Mouse (Mus musculus): ENCODE measurements around the gene Baz2b. TPM values are rescaled to one million over a fixed set of nuclear protein-coding genes. Genes with fewer than 3 reads are reported as not detected.

The Baz2b gene
- polyA plus RNA-seq, 1 experiment = 13.7 TPM

DNA sequence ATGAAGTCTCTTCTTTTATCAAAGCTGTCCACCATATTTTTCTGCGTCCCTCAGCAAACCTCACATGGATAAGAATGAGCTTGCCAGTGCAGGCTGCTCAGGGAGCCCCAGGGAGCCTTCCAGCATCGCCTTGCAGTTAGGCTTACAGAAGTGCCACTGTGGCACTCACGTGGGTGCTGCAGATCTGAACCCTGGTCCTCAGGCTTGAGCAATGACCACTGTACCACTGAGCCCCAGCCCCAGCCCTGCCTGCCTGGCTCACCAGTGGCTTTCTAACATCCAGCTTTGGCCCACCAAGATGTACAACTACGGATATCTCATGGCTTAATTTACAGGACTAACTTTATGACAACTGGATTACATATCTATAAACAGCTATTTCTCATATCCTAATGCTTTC is 311.0 kb downstream of the Baz2b start:
- 90% methylated on average over 4 of the region's 4 CpGs for WGBS
- Histone ChIP-seq H3K27me3 (ENCODE audit: control insufficient read depth, insufficient read depth, low read length) (no peaks in the 10 kb centered on the region), H3K4me3 (ENCODE audit: extremely low read depth, insufficient read depth, insufficient read length) (no peak overlapping the region), H3K36me3 (ENCODE audit: control insufficient read depth, insufficient read depth, low read length) (peaks cover 31% of the 10 kb centered on the region), H3K27ac (ENCODE audit: insufficient read depth, low read length) (no peak overlapping the region), H3K4me1 (ENCODE audit: control insufficient read depth, insufficient read depth, insufficient read length) (no peaks in the 10 kb centered on the region)
- no peak for TF ChIP-seq POLR2A (IDR thresholded peaks at IDR 0.05; ENCODE audit: low read depth, low read length)
- no peak for TF ChIP-seq CTCF (IDR thresholded peaks at IDR 0.05; ENCODE audit: extremely low read depth, insufficient read depth, insufficient read length, insufficient replicate concordance)
- DNase-seq (ENCODE audit: low read depth in 1 of 2, low spot score in 2 of 2) = no peak

DNA sequence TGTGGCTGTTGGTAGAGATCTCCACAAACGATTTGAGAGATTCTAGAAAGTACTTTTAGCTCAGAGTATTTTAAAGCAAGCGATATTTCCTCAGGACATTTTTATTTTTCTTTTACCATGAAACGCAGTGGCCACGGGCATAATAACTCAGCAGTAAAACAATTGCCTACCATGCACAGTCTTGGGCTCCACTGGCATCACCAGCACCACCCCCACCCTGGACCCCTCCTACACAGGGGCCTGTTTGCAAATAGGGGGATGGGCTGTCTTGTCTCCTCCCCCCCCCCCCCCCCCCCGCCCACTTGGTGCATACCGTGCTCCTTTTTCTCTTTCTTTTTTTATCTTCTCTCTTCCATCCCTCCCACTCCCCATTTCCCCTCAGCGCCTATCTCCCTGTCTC is 311.5 kb downstream of the Baz2b start:
- H3K27ac ChIP-seq (ENCODE audit: insufficient read depth, low read length) = no peak overlapping the region
- no peak for TF ChIP-seq CTCF (IDR thresholded peaks at IDR 0.05; ENCODE audit: extremely low read depth, insufficient read depth, insufficient read length, insufficient replicate concordance)
- no peak for TF ChIP-seq POLR2A (IDR thresholded peaks at IDR 0.05; ENCODE audit: low read depth, low read length)
- H3K36me3 ChIP-seq (ENCODE audit: control insufficient read depth, insufficient read depth, low read length) = peaks cover 30% of the 10 kb centered on the region
- DNase-seq (ENCODE audit: low read depth in 1 of 2, low spot score in 2 of 2) = no peak
- WGBS = 91% methylated on average over 7 of the region's 7 CpGs
- H3K4me1 ChIP-seq (ENCODE audit: control insufficient read depth, insufficient read depth, insufficient read length) = no peaks in the 10 kb centered on the region
- H3K27me3 ChIP-seq (ENCODE audit: control insufficient read depth, insufficient read depth, low read length) = no peaks in the 10 kb centered on the region
- no peak overlapping the region for H3K4me3 ChIP-seq (ENCODE audit: extremely low read depth, insufficient read depth, insufficient read length)

DNA sequence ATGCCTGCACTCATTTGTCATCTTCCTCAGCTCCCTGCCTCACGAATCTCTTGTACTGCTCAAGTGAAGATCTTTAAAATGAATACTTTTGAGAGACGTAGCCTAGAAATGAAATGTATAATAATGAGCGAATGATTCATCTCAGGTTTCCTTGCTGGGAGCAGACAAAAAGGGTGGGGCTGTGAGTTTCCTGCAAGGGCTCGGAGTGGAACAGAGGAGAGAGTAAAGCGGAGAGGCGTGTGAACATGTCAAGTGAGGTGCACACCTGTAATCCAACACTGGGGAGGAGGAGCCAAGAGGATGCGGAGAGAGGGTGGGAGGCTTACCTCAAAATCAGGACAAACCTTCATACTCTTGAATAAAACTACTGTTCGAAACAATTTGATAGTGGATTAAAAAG is 312.8 kb downstream of the Baz2b start:
- 89% methylated on average over 8 of the region's 8 CpGs for WGBS
- Histone ChIP-seq H3K27me3 (ENCODE audit: control insufficient read depth, insufficient read depth, low read length) (no peaks in the 10 kb centered on the region), H3K27ac (ENCODE audit: insufficient read depth, low read length) (no peak overlapping the region), H3K4me3 (ENCODE audit: extremely low read depth, insufficient read depth, insufficient read length) (no peak overlapping the region), H3K4me1 (ENCODE audit: control insufficient read depth, insufficient read depth, insufficient read length) (no peaks in the 10 kb centered on the region), H3K36me3 (ENCODE audit: control insufficient read depth, insufficient read depth, low read length) (peaks cover 25% of the 10 kb centered on the region)
- no peak for DNase-seq (ENCODE audit: low read depth in 1 of 2, low spot score in 2 of 2)
- TF ChIP-seq POLR2A (IDR thresholded peaks at IDR 0.05; ENCODE audit: low read depth, low read length) = no peak
- no peak for TF ChIP-seq CTCF (IDR thresholded peaks at IDR 0.05; ENCODE audit: extremely low read depth, insufficient read depth, insufficient read length, insufficient replicate concordance)

DNA sequence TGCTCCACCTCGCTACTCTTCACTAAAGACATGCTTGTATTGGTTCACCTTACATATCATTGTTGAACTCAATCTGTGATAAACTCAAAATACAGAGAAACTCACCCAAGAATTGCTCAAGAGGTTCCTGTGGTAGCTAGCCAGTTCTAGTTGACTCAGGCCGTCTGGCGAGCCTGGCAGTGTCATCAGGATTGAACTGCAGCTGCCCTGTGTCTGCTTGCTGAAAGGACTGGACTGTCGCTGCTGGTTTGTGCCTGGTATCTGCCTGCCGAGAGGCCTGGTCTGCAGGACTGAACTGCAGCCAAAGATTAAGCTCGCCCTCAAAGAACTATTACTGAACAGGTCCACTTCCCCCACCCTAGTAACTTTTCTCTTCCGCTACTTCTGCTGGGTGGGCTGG is 313.2 kb downstream of the Baz2b start:
- WGBS = 88% methylated on average over 7 of the region's 7 CpGs
- H3K27me3 ChIP-seq (ENCODE audit: control insufficient read depth, insufficient read depth, low read length) = no peaks in the 10 kb centered on the region
- TF ChIP-seq CTCF (IDR thresholded peaks at IDR 0.05; ENCODE audit: extremely low read depth, insufficient read depth, insufficient read length, insufficient replicate concordance) = no peak
- no peak for TF ChIP-seq POLR2A (IDR thresholded peaks at IDR 0.05; ENCODE audit: low read depth, low read length)

DNA sequence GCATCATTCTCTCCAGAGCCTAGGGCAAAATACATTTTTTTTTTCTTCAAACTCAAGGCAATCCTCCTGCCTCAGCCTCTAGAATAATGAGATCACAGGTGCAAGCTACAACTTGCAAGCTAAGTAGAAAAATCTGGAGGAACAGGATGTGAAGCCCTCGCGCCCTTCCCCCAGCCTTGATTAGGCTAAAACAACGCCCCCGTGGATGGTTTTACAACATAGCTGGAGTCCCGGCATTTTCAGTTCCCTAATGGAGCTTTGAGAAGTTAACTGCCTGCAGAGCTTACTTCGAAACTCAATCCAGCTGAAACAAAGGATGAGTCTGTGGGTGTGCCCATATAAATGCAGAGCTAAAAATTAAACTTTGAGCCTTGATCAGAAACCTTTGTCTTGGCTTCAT is 319.9 kb downstream of the Baz2b start:
- H3K4me3 ChIP-seq (ENCODE audit: extremely low read depth, insufficient read depth, insufficient read length) = no peak overlapping the region
- no peaks in the 10 kb centered on the region for H3K4me1 ChIP-seq (ENCODE audit: control insufficient read depth, insufficient read depth, insufficient read length)
- H3K27ac ChIP-seq (ENCODE audit: insufficient read depth, low read length) = no peak overlapping the region
- no peaks in the 10 kb centered on the region for H3K27me3 ChIP-seq (ENCODE audit: control insufficient read depth, insufficient read depth, low read length)
- TF ChIP-seq CTCF (IDR thresholded peaks at IDR 0.05; ENCODE audit: extremely low read depth, insufficient read depth, insufficient read length, insufficient replicate concordance) = no peak
- TF ChIP-seq POLR2A (IDR thresholded peaks at IDR 0.05; ENCODE audit: low read depth, low read length) = no peak
- 0 out of 2 replicates have a peak, but pooled peaks cover 2% of the 10 kb centered on the region for H3K36me3 ChIP-seq (ENCODE audit: control insufficient read depth, insufficient read depth, low read length)
- no peak for DNase-seq (ENCODE audit: low read depth in 1 of 2, low spot score in 2 of 2)
- WGBS = 71% methylated on average over 6 of the region's 6 CpGs

More for the DNA sequence above, 313.2 kb downstream of the Baz2b start:
- no peak for DNase-seq (ENCODE audit: low read depth in 1 of 2, low spot score in 2 of 2)
- Histone ChIP-seq H3K4me1 (ENCODE audit: control insufficient read depth, insufficient read depth, insufficient read length) (no peaks in the 10 kb centered on the region), H3K27ac (ENCODE audit: insufficient read depth, low read length) (no peak overlapping the region), H3K4me3 (ENCODE audit: extremely low read depth, insufficient read depth, insufficient read length) (no peak overlapping the region), H3K36me3 (ENCODE audit: control insufficient read depth, insufficient read depth, low read length) (peaks cover 21% of the 10 kb centered on the region)

DNA sequence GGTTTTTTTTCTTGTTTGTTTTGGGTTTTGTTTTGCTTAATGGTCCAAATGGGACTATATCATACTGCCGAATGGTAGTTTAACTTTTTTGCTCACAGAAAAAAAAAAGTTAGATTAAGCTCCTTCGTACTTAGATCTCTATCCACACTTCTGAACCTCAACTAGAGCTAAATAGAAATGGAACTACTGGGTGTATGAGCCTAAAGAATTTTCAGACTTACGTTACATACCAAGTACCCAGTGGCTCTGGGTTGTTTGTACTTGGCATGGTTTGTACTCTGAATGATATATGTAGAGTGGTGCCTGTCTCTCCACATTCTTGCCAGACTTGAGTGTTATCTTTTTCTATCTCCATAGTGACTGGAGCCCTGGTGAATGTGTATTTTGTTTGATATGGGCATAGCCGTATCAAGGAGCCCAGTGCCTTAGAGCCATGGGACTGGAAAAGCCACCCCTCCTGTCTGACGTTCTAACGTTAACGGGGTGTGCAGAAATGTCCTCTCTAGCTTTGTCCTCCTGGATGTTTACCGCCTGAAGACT is 326.8 kb downstream of the Baz2b start:
- H3K27me3 ChIP-seq (ENCODE audit: control insufficient read depth, insufficient read depth, low read length) = no peaks in the 10 kb centered on the region
- H3K27ac ChIP-seq (ENCODE audit: insufficient read depth, low read length) = no peak overlapping the region
- H3K4me3 ChIP-seq (ENCODE audit: extremely low read depth, insufficient read depth, insufficient read length) = 0 out of 2 replicates have a peak overlapping the region, but pooled peaks have one; percentile 95
- H3K36me3 ChIP-seq (ENCODE audit: control insufficient read depth, insufficient read depth, low read length) = no peaks in the 10 kb centered on the region
- no peak for DNase-seq (ENCODE audit: low read depth in 1 of 2, low spot score in 2 of 2)
- 46% methylated on average over 8 of the region's 8 CpGs for WGBS
- no peaks in the 10 kb centered on the region for H3K4me1 ChIP-seq (ENCODE audit: control insufficient read depth, insufficient read depth, insufficient read length)
- TF ChIP-seq POLR2A (IDR thresholded peaks at IDR 0.05; ENCODE audit: low read depth, low read length) (no peak), CTCF (IDR thresholded peaks at IDR 0.05; ENCODE audit: extremely low read depth, insufficient read depth, insufficient read length, insufficient replicate concordance) (no peak)
